Mouse (Mus musculus) lung, embryonic 15.5 days (tissue): ENCODE measurements around the gene Gm5286. TPM values are rescaled to one million over a fixed set of nuclear protein-coding genes. Genes with fewer than 3 reads are reported as not detected.
"Not testable (repeated sequence)": the region's sequence is repeated elsewhere in the genome, so short reads cannot be mapped to it uniquely, and the experiment has no call there.

Source experiments
- ATAC-seq: fragments of 200-750 bp; cut with Nextera tagmentation; 2 replicates; pipeline ENCODE4 v1.8.0; 2017; ENCODE audit warnings: moderate number of reproducible peaks, borderline replicate concordance; ENCODE audit not compliant: low FRiP score, low TSS enrichment; ENCODE audit errors: extremely low read depth
- H3K27ac ChIP-seq: fragments of 300-500 bp; sonication (generic); 2 replicates; pipeline ENCODE4 v1.5.1; 2015; ENCODE audit warnings: moderate library complexity, mild to moderate bottlenecking, inconsistent platforms
- H3K27me3 ChIP-seq: fragments of 300-500 bp; sonication (generic); 2 replicates; pipeline ENCODE4 v1.6.1; 2015; ENCODE audit warnings: inconsistent platforms
- H3K36me3 ChIP-seq: fragments of 300-500 bp; sonication (generic); 2 replicates; pipeline ENCODE4 v1.6.1; 2015; ENCODE audit warnings: inconsistent platforms
- H3K4me1 ChIP-seq: fragments of 300-500 bp; sonication (generic); 2 replicates; pipeline ENCODE4 v1.6.1; 2015; ENCODE audit warnings: inconsistent platforms
- H3K4me2 ChIP-seq: fragments of 300-500 bp; sonication (generic); 2 replicates; pipeline ENCODE4 v1.6.1; 2015; ENCODE audit warnings: inconsistent platforms, mild to moderate bottlenecking, moderate library complexity
- H3K4me3 ChIP-seq: fragments of 300-500 bp; sonication (generic); 2 replicates; pipeline ENCODE4 v1.5.1; 2015; ENCODE audit warnings: mild to moderate bottlenecking, inconsistent platforms
- H3K9ac ChIP-seq: fragments of 300-500 bp; sonication (generic); 2 replicates; pipeline ENCODE4 v1.6.1; 2015; ENCODE audit warnings: inconsistent platforms
- H3K9me3 ChIP-seq: fragments of 300-500 bp; sonication (generic); 2 replicates; pipeline ENCODE4 v1.6.1; 2016; ENCODE audit warnings: inconsistent platforms
- WGBS: fragments of 180-500 bp; shearing (Covaris S2); methylation state at CpG from one replicate; pipeline ENCODE4 v1.1.7; 2015; 5-methylcytosine and 5-hydroxymethylcytosine counted together
- polyA plus RNA-seq: library from polyadenylated mRNA; unstranded; fragments of >200 nt; fragmentation: Nextera tagmentation; extraction: Ambion mirVana; gene quantifications from 2 replicates; pipeline ENCODE4 v1.2.1, GENCODE M21; 2015

The Gm5286 gene
- polyA plus RNA-seq = not detected in 2 replicates

- not testable (repeated sequence) for H3K9ac ChIP-seq, H3K4me1 ChIP-seq, ATAC-seq, H3K4me3 ChIP-seq, H3K27ac ChIP-seq, H3K27me3 ChIP-seq, H3K9me3 ChIP-seq, H3K36me3 ChIP-seq, H3K4me2 ChIP-seq
- 82% methylated on average over 3 of the region's 4 CpGs for WGBS
Measured at GRCm38 (mm10) chr3:94196414-94196813, at the start of gene Gm5286. TSS of gene Gm5286 (plus strand) at chr3:94196714.

GRCm38 (mm10) chr3:94167351-94167750 lies 29.2 kb upstream of the Gm5286 start:
- H3K4me1 ChIP-seq, H3K27ac ChIP-seq, H3K9me3 ChIP-seq, H3K27me3 ChIP-seq, H3K9ac ChIP-seq, H3K4me2 ChIP-seq, H3K36me3 ChIP-seq, ATAC-seq, H3K4me3 ChIP-seq: not testable (repeated sequence)

- ATAC-seq, H3K9ac ChIP-seq, H3K27me3 ChIP-seq, H3K4me3 ChIP-seq, H3K4me1 ChIP-seq, H3K4me2 ChIP-seq, H3K27ac ChIP-seq, H3K36me3 ChIP-seq, H3K9me3 ChIP-seq: not testable (repeated sequence)
- WGBS = 91% methylated on average over 1 of the region's 1 CpGs
Measured at GRCm38 (mm10) chr3:94178093-94178492, 18.4 kb upstream of the Gm5286 start, which contains the start of gene Gm10696. TSS of gene Gm10696 (minus strand) at chr3:94178193.

Other genes starting within 250 kb of the Gm5286 start
- not detected in 2 replicates for gene Tdpoz5, start 235.4 kb upstream of the Gm5286 start, polyA plus RNA-seq
- gene Gm9125, start 141.8 kb upstream of the Gm5286 start, polyA plus RNA-seq = not detected in 2 replicates
- not detected in 2 replicates for gene Gm10697, start 124.1 kb upstream of the Gm5286 start, polyA plus RNA-seq
- not detected in 2 replicates for gene Gm10696, start 18.5 kb upstream of the Gm5286 start, polyA plus RNA-seq
- gene Gm4778, start 67.3 kb downstream of the Gm5286 start, polyA plus RNA-seq = not detected in 2 replicates
- gene Them4, start 113.4 kb downstream of the Gm5286 start, polyA plus RNA-seq = 10.3 and 10.6 TPM in 2 replicates
- 0.25 and 0.35 TPM in 2 replicates for gene Them5, start 145.4 kb downstream of the Gm5286 start, polyA plus RNA-seq
- gene C2cd4d, start 165.7 kb downstream of the Gm5286 start, polyA plus RNA-seq = 0.45 and 1.1 TPM in 2 replicates
- gene Rorc, start 176.1 kb downstream of the Gm5286 start, polyA plus RNA-seq = 6.1 and 6.8 TPM in 2 replicates
- gene Lingo4, start 201.8 kb downstream of the Gm5286 start, polyA plus RNA-seq = 0.25 and 0.26 TPM in 2 replicates
- gene Tdrkh, start 216.6 kb downstream of the Gm5286 start, polyA plus RNA-seq = 11.7 and 11.8 TPM in 2 replicates
- 59.5 and 62.6 TPM in 2 replicates for gene Mrpl9, start 246.6 kb downstream of the Gm5286 start, polyA plus RNA-seq
- gene Oaz3, start 247.2 kb downstream of the Gm5286 start, polyA plus RNA-seq = 0.42 and 0.49 TPM in 2 replicates